ENCODE assay signal across 8 mouse cellular contexts in the genomic region with DNA sequence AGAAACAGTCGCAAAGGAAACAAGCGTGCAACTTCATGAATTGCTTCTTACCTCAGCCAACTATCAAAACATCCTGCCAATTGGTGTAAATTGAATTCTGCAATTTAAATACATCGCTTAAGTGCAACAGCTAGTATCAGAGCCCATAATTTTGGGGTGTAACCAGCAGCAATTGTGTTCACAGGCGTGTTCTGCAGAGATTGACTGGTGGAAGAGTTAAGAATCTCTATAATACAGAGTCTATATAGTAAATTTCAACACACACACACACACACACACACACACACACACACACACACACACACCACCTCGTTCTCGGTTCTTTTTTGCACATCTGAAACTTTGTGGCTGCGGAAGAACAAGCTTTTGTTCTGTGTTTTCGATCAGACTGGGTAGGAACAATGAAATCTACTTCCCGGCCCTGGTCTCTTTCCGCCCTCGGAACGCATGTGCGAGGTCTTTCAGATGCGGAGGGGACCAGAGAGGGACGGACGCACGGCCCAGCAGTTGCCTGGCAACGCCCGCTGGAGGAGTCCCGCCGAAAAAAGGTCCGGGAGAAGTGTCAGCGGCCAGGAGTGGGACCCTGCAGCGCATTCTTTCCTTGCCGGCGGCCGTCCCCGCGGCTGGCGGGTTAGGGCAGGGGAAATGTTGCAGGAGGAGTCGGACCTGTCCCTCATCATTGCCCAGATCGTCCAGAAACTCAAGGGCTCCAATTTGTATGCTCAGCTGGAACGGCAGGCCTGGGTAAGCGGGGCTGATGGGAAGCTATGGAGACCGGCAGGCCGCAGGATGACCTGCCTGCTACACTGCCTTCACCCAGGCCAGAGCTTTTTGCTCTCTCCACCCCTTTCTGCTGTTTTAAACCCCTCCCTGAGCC. TPM values are rescaled to one million over a fixed set of nuclear protein-coding genes. Genes with fewer than 3 reads are reported as not detected.
DNase-seq lines count a peak whose midpoint lies in the region; ATAC-seq and TF ChIP-seq lines count a peak whose summit lies in the region.

A gene (plus strand): TSS at position 492 of the 877 bp plus-strand sequence.

- no peak; the same call in 1 of the 2 replicates for TF ChIP-seq POLR2A in thymus, adult 2 months (IDR thresholded peaks at IDR 0.05; ENCODE audit: control insufficient read depth, extremely low read depth, insufficient read depth, low read length, poor library complexity)

- peak within 1 kb of the TSS; percentile 75 for H3K4me2 ChIP-seq in lung, embryonic 16.5 days (ENCODE audit: low read depth, low read length)

- no peaks in the 10 kb centered on the region for H3K9me3 ChIP-seq in hindbrain, embryonic 10.5 days
- no peaks in the 10 kb centered on the region for H3K9me3 ChIP-seq in lung, embryonic 16.5 days (ENCODE audit: control insufficient read depth, low read length)

- peak; percentile 99 for ATAC-seq in lung, embryonic 16.5 days (ENCODE audit: low read depth)

- H3K9ac ChIP-seq in lung, embryonic 16.5 days (ENCODE audit: low read length) = peak within 1 kb of the TSS; percentile 84

- H3K4me1 ChIP-seq in hindbrain, embryonic 10.5 days (replicated peaks) = peaks cover 14% of the 10 kb centered on the region
- peaks cover 3% of the 10 kb centered on the region; the same call in 1 of the 2 replicates for H3K4me1 ChIP-seq in lung, embryonic 16.5 days (replicated peaks; ENCODE audit: control insufficient read depth, insufficient read depth, low read length)
- no peaks in the 10 kb centered on the region for H3K4me1 ChIP-seq in thymus, adult 2 months (replicated peaks; ENCODE audit: control insufficient read depth, insufficient read depth, low read length)

- peaks cover 5% of the 10 kb centered on the region; the same call in 1 of the 2 replicates for H3K36me3 ChIP-seq in hindbrain, embryonic 10.5 days
- no peaks in the 10 kb centered on the region for H3K36me3 ChIP-seq in lung, embryonic 16.5 days (ENCODE audit: control insufficient read depth, insufficient read depth, low read length)
- H3K36me3 ChIP-seq in thymus, adult 2 months (ENCODE audit: control insufficient read depth, insufficient read depth, low read length) = no peaks in the 10 kb centered on the region

- no peak for TF ChIP-seq CTCF in thymus, adult 2 months (IDR thresholded peaks at IDR 0.05; ENCODE audit: borderline replicate concordance, control insufficient read depth, extremely low read depth, insufficient read depth, low read length, poor library complexity)

- no peaks in the 10 kb centered on the region for H3K27me3 ChIP-seq in hindbrain, embryonic 10.5 days (ENCODE audit: insufficient read depth, poor library complexity, severe bottlenecking)
- H3K27me3 ChIP-seq in lung, embryonic 16.5 days (ENCODE audit: control insufficient read depth, insufficient read depth, low read depth, low read length) = no peaks in the 10 kb centered on the region
- no peaks in the 10 kb centered on the region for H3K27me3 ChIP-seq in thymus, adult 2 months (ENCODE audit: control insufficient read depth, insufficient read depth, low read length)

- DNase-seq in Muller cell, postnatal 12 days (ENCODE audit: inconsistent ontology term) = peak; percentile 88
- DNase-seq in cerebellum, adult 9-11 months = peak; percentile 84
- peak; percentile 64 to 89 for DNase-seq in frontal cortex, adult 2 months (ENCODE audit: extremely low spot score in 1 of 2, low spot score in 1 of 2)
- DNase-seq in hindbrain, embryonic 10.5 days (ENCODE audit: low spot score) = peak; percentile 92
- peak; percentile 85 for DNase-seq in layer of hippocampus, adult 9-11 months
- peak; percentile 77 for DNase-seq in ovary, adult 18-20 months (ENCODE audit: low spot score)
- DNase-seq in thymus, adult 2 months = peak; percentile 76

- 7% methylated on average over 36 of the region's 36 CpGs for WGBS in hindbrain, embryonic 10.5 days
- 5% methylated on average over 36 of the region's 36 CpGs for WGBS in lung, embryonic 16.5 days
- 8% methylated on average over 36 of the region's 36 CpGs for WGBS in thymus, adult 2 months

- peak within 1 kb of the TSS; percentile 76 for H3K4me3 ChIP-seq in hindbrain, embryonic 10.5 days
- H3K4me3 ChIP-seq in lung, embryonic 16.5 days (ENCODE audit: low read length) = peak within 1 kb of the TSS; percentile 96
- H3K4me3 ChIP-seq in thymus, adult 2 months (ENCODE audit: control insufficient read depth, insufficient read depth, low read length) = peak within 1 kb of the TSS; percentile 81

- H3K27ac ChIP-seq in hindbrain, embryonic 10.5 days = peak within 1 kb of the TSS; percentile 88
- H3K27ac ChIP-seq in lung, embryonic 16.5 days (ENCODE audit: low read length) = peak within 1 kb of the TSS; percentile 69
- no peak within 1 kb of the TSS for H3K27ac ChIP-seq in thymus, adult 2 months (ENCODE audit: control insufficient read depth, insufficient read depth, low read length)

RNA-seq across cellular contexts. Expression of the gene that starts here (rescaled TPM):
- 60.9 and 65.4 TPM in 2 replicates for polyA plus RNA-seq in frontal cortex, adult 2 months (2012; rRNA removed)
- polyA plus RNA-seq in hindbrain, embryonic 10.5 days (2016; fragmentation: Nextera tagmentation; extraction: Ambion mirVana) = 47.2 and 51.1 TPM in 2 replicates
- polyA plus RNA-seq in lung, embryonic 16.5 days (2015; fragmentation: Nextera tagmentation; extraction: Ambion mirVana) = 55.6 and 58.9 TPM in 2 replicates
- 5.0 and 5.3 TPM in 2 replicates for polyA plus RNA-seq in thymus, adult 2 months (2012; rRNA removed)
